Mouse (Mus musculus) neutrophil, adult 65 days (primary cell): ENCODE data around the gene Defa28. TPM values are rescaled to one million over a fixed set of nuclear protein-coding genes. Genes with fewer than 3 reads are reported as not detected.

ENCODE experiments used
- total RNA-seq: library from RNA; stranded (reverse); gene quantifications from 2 replicates; pipeline ENCODE4 v1.2.4, GENCODE M21; 2023

Gene Defa28
- total RNA-seq, result not detected in 2 replicates

GRCm38 (mm10) chr8:21582706-21583105 lies at the start of gene Defa28:
Gene Defa28 (plus strand): TSS chr8:21583006.

GRCm38 (mm10) chr8:21565086-21565485 lies 17.7 kb upstream of the Defa28 start, which contains the start of gene Defa37:
Gene Defa37 (plus strand): TSS chr8:21565386.

GRCm38 (mm10) chr8:21594408-21594807 lies 11.6 kb downstream of the Defa28 start, which contains the start of gene Gm7861:
Gene Gm7861 (minus strand): TSS chr8:21594508.

GRCm38 (mm10) chr8:21617883-21618282 lies 35.1 kb downstream of the Defa28 start, which contains the start of gene Defa26:
Gene Defa26 (plus strand): TSS chr8:21618183.

Other genes starting within 250 kb of the Defa28 start
- gene Defa2, start 204.5 kb upstream of the Defa28 start, total RNA-seq, result not detected in 2 replicates
- gene Defa33, start 191.2 kb upstream of the Defa28 start, total RNA-seq, result not detected in 2 replicates
- gene Defa36, start 155.6 kb upstream of the Defa28 start, total RNA-seq, result not detected in 2 replicates
- gene Gm7849, start 126.4 kb upstream of the Defa28 start, total RNA-seq, result not detected in 2 replicates
- not detected in 2 replicates for gene Defa20, start 73.7 kb upstream of the Defa28 start, total RNA-seq
- not detected in 2 replicates for gene Defa32, start 54.0 kb upstream of the Defa28 start, total RNA-seq
- not detected in 2 replicates for gene Defa37, start 17.6 kb upstream of the Defa28 start, total RNA-seq
- gene Gm7861, start 11.5 kb downstream of the Defa28 start, total RNA-seq, result not detected in 2 replicates
- gene Defa26, start 35.2 kb downstream of the Defa28 start, total RNA-seq, result not detected in 2 replicates
- not detected in 2 replicates for gene Defa17, start 72.8 kb downstream of the Defa28 start, total RNA-seq
- not detected in 2 replicates for gene Defa34, start 82.8 kb downstream of the Defa28 start, total RNA-seq
- gene AY761184, start 120.6 kb downstream of the Defa28 start, total RNA-seq, result not detected in 2 replicates
- not detected in 2 replicates for gene Defa24, start 151.5 kb downstream of the Defa28 start, total RNA-seq
- not detected in 2 replicates for gene Defb50, start 240.5 kb downstream of the Defa28 start, total RNA-seq